Mouse (Mus musculus): ENCODE data around the gene Prkcsh. TPM values are rescaled to one million over a fixed set of nuclear protein-coding genes. Genes with fewer than 3 reads are reported as not detected.
A peak's percentile ranks its signal among the peaks of the same experiment; 100 is the strongest.

Gene Prkcsh
- polyA plus RNA-seq, 1 experiment from 2014 or later = 84.2 TPM

- Histone ChIP-seq H3K27me3 (no peaks in the 10 kb centered on the region), H3K4me3 (no peak overlapping the region), H3K4me2 (no peak overlapping the region), H3K36me3 (ENCODE audit: poor library complexity, severe bottlenecking) (peaks cover 96% of the 10 kb centered on the region), H3K9ac (no peak overlapping the region), H3K27ac (no peak overlapping the region), H3K4me1 (peaks cover 17% of the 10 kb centered on the region), H3K9me3 (replicated peaks) (no peaks in the 10 kb centered on the region)
- 18% methylated on average over 7 of the region's 7 CpGs for WGBS
- ATAC-seq = no peak
Measured at GRCm38 (mm10) chr9:22028467-22028866, 25.9 kb downstream of the Prkcsh start.

- Histone ChIP-seq H3K4me3 (no peak overlapping the region), H3K27ac (no peak overlapping the region), H3K9me3 (replicated peaks) (no peaks in the 10 kb centered on the region), H3K36me3 (ENCODE audit: poor library complexity, severe bottlenecking) (peaks cover 96% of the 10 kb centered on the region), H3K4me1 (peaks cover 25% of the 10 kb centered on the region), H3K9ac (no peak overlapping the region), H3K27me3 (no peaks in the 10 kb centered on the region), H3K4me2 (no peak overlapping the region)
- no peak for ATAC-seq
- 94% methylated on average over 9 of the region's 9 CpGs for WGBS
Measured at GRCm38 (mm10) chr9:22030386-22030785, 27.8 kb downstream of the Prkcsh start.

GRCm38 (mm10) chr9:22035300-22036044 is 32.9 kb downstream of the Prkcsh start:
- Histone ChIP-seq H3K4me3 (no peak overlapping the region), H3K27me3 (no peaks in the 10 kb centered on the region), H3K9me3 (replicated peaks) (no peaks in the 10 kb centered on the region), H3K4me2 (no peak overlapping the region), H3K36me3 (ENCODE audit: poor library complexity, severe bottlenecking) (peaks cover 62% of the 10 kb centered on the region), H3K4me1 (peaks cover 21% of the 10 kb centered on the region), H3K27ac (peak overlapping the region; percentile 54), H3K9ac (no peak overlapping the region)
- WGBS = 35% methylated on average over 6 of the region's 6 CpGs
- ATAC-seq = peak; percentile 54

GRCm38 (mm10) chr9:22037826-22038225 is 35.2 kb downstream of the Prkcsh start:
- no peak overlapping the region for H3K4me2 ChIP-seq
- ATAC-seq = no peak
- peaks cover 39% of the 10 kb centered on the region for H3K36me3 ChIP-seq (ENCODE audit: poor library complexity, severe bottlenecking)
- no peak overlapping the region for H3K9ac ChIP-seq
- no peaks in the 10 kb centered on the region for H3K27me3 ChIP-seq
- peaks cover 25% of the 10 kb centered on the region for H3K4me1 ChIP-seq
- no peaks in the 10 kb centered on the region for H3K9me3 ChIP-seq (replicated peaks)
- WGBS = 94% methylated on average over 10 of the region's 10 CpGs
- no peak overlapping the region for H3K4me3 ChIP-seq
- H3K27ac ChIP-seq = no peak overlapping the region

- WGBS = 72% methylated on average over 2 of the region's 2 CpGs
- Histone ChIP-seq H3K4me1 (0 out of 2 replicates have a peak, but pooled peaks cover 7% of the 10 kb centered on the region), H3K27me3 (no peaks in the 10 kb centered on the region), H3K9ac (no peak overlapping the region), H3K36me3 (ENCODE audit: poor library complexity, severe bottlenecking) (peaks cover 11% of the 10 kb centered on the region; the same call in 1 of the 2 replicates), H3K4me2 (no peak overlapping the region), H3K4me3 (no peak overlapping the region), H3K9me3 (replicated peaks) (no peaks in the 10 kb centered on the region), H3K27ac (no peak overlapping the region)
- ATAC-seq = no peak
Measured at GRCm38 (mm10) chr9:22041832-22042231, 39.2 kb downstream of the Prkcsh start.

GRCm38 (mm10) chr9:22047329-22047728 is 44.7 kb downstream of the Prkcsh start:
- ATAC-seq = no peak
- 62% methylated on average over 9 of the region's 9 CpGs for WGBS
- peaks cover 11% of the 10 kb centered on the region; the same call in 1 of the 2 replicates for H3K36me3 ChIP-seq (ENCODE audit: poor library complexity, severe bottlenecking)
- no peak overlapping the region for H3K27ac ChIP-seq
- no peaks in the 10 kb centered on the region for H3K9me3 ChIP-seq (replicated peaks)
- peak overlapping the region; percentile 30 for H3K4me2 ChIP-seq
- no peaks in the 10 kb centered on the region for H3K27me3 ChIP-seq
- peaks cover 45% of the 10 kb centered on the region for H3K4me1 ChIP-seq
- no peak overlapping the region for H3K4me3 ChIP-seq
- H3K9ac ChIP-seq = 0 out of 2 replicates have a peak overlapping the region, but pooled peaks have one; percentile 26

- H3K4me3 ChIP-seq = peak overlapping the region; percentile 96
- H3K4me2 ChIP-seq = peak overlapping the region; percentile 67
- H3K4me1 ChIP-seq = peaks cover 43% of the 10 kb centered on the region
- no peaks in the 10 kb centered on the region for H3K9me3 ChIP-seq (replicated peaks)
- H3K9ac ChIP-seq = peak overlapping the region; percentile 99
- 45% methylated on average over 11 of the region's 11 CpGs for WGBS
- peaks cover 4% of the 10 kb centered on the region; the same call in 1 of the 2 replicates for H3K27me3 ChIP-seq
- H3K36me3 ChIP-seq (ENCODE audit: poor library complexity, severe bottlenecking) = peaks cover 9% of the 10 kb centered on the region; the same call in 1 of the 2 replicates
- no peak for ATAC-seq
- H3K27ac ChIP-seq = peak overlapping the region; percentile 94
Measured at GRCm38 (mm10) chr9:22049315-22049714, 46.7 kb downstream of the Prkcsh start.

- Histone ChIP-seq H3K27ac (peak overlapping the region; percentile 94), H3K9ac (peak overlapping the region; percentile 99), H3K36me3 (ENCODE audit: poor library complexity, severe bottlenecking) (peaks cover 8% of the 10 kb centered on the region; the same call in 1 of the 2 replicates), H3K4me2 (peak overlapping the region; percentile 67), H3K9me3 (replicated peaks) (no peaks in the 10 kb centered on the region), H3K4me1 (peaks cover 46% of the 10 kb centered on the region), H3K27me3 (peaks cover 4% of the 10 kb centered on the region; the same call in 1 of the 2 replicates), H3K4me3 (peak overlapping the region; percentile 96)
- ATAC-seq = no peak
- WGBS = 21% methylated on average over 4 of the region's 4 CpGs
Measured at GRCm38 (mm10) chr9:22049721-22050270, 47.2 kb downstream of the Prkcsh start.

GRCm38 (mm10) chr9:22050351-22050889 is 47.8 kb downstream of the Prkcsh start:
- peak overlapping the region; percentile 67 for H3K4me2 ChIP-seq
- H3K9ac ChIP-seq = peak overlapping the region; percentile 99
- peak overlapping the region; percentile 94 for H3K27ac ChIP-seq
- peaks cover 4% of the 10 kb centered on the region; the same call in 1 of the 2 replicates for H3K27me3 ChIP-seq
- no peaks in the 10 kb centered on the region for H3K9me3 ChIP-seq (replicated peaks)
- ATAC-seq = peak; percentile 49; the same call in 1 of the 2 replicates
- H3K4me3 ChIP-seq = peak overlapping the region; percentile 96
- peaks cover 44% of the 10 kb centered on the region for H3K4me1 ChIP-seq
- under 1% methylated on average over 25 of the region's 43 CpGs for WGBS
- peaks cover 7% of the 10 kb centered on the region; the same call in 1 of the 2 replicates for H3K36me3 ChIP-seq (ENCODE audit: poor library complexity, severe bottlenecking)

- H3K4me2 ChIP-seq = peak overlapping the region; percentile 67
- H3K9me3 ChIP-seq (replicated peaks) = no peaks in the 10 kb centered on the region
- peaks cover 4% of the 10 kb centered on the region; the same call in 1 of the 2 replicates for H3K27me3 ChIP-seq
- H3K27ac ChIP-seq = peak overlapping the region; percentile 94
- peak; percentile 46 for ATAC-seq
- peak overlapping the region; percentile 99 for H3K9ac ChIP-seq
- peak overlapping the region; percentile 96 for H3K4me3 ChIP-seq
- H3K4me1 ChIP-seq = peaks cover 44% of the 10 kb centered on the region
- H3K36me3 ChIP-seq (ENCODE audit: poor library complexity, severe bottlenecking) = no peaks in the 10 kb centered on the region
- under 1% methylated on average over 63 of the region's 67 CpGs for WGBS
Measured at GRCm38 (mm10) chr9:22051161-22051957, 48.8 kb downstream of the Prkcsh start.

- ATAC-seq = peak; percentile 84
- under 1% methylated on average over 19 of the region's 28 CpGs for WGBS
- peak within 1 kb of the TSS; percentile 94 for H3K27ac ChIP-seq
Measured at GRCm38 (mm10) chr9:22051958-22052254, 49.3 kb downstream of the Prkcsh start, which contains the start of gene Elavl3. Gene Elavl3, minus strand, starts transcription at chr9:22052023.

More at GRCm38 (mm10) chr9:22051958-22052254, 49.3 kb downstream of the Prkcsh start, which contains the start of gene Elavl3:
- Histone ChIP-seq H3K9me3 (replicated peaks) (no peaks in the 10 kb centered on the region), H3K4me1 (peaks cover 43% of the 10 kb centered on the region), H3K27me3 (peaks cover 4% of the 10 kb centered on the region; the same call in 1 of the 2 replicates), H3K4me2 (peak within 1 kb of the TSS; percentile 67), H3K9ac (peak within 1 kb of the TSS; percentile 99), H3K36me3 (ENCODE audit: poor library complexity, severe bottlenecking) (peaks cover 3% of the 10 kb centered on the region), H3K4me3 (peak within 1 kb of the TSS; percentile 96)

All from forebrain, embryonic 13.5 days (tissue).